Mouse (Mus musculus) liver (tissue): ENCODE measurements around the gene Anxa1.

Experiments used
- DNase-seq: peaks from one replicate; pipeline ENCODE4 v3.0.0-alpha.2; 2020; ENCODE audit warnings: mixed read lengths

Gene Anxa1

DNA sequence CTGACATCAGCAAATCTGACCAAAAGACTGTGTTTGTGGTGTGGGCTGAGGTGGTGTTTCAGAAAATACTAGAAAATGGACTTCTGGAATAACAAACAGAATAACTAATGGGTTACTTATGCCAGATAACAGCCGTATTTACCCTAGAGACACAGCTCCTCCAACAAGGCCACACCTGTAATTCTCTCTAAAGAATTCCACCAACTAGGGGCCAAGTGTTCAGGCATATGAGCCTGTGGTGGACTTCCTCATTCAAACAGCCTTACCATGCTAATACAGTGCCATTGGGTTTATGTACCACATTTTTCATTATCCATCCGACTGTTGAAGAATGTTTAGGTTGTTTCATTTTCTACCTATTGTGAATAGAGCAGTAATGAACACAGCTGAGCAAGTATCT, 20.6 kb downstream of the Anxa1 start:
- no peak for DNase-seq

DNA sequence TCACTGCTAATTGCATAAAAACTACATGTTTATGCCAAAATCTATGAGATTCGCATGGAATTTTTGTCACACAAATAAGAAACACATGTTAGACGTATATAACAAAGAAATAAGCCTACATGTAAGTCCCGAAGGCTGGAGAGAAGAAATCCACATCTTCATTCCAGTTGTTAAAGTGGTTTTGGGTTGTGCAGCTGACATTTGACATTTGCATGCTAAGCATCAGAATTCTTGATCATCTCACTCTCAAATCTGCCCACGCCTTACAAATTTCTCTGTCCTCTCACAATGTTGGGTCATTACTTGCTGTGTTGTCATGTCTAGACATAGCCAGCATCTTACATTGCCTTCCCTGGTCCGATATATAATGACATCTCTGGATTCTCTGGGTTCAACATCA, 24.2 kb downstream of the Anxa1 start:
- DNase-seq: no peak

DNA sequence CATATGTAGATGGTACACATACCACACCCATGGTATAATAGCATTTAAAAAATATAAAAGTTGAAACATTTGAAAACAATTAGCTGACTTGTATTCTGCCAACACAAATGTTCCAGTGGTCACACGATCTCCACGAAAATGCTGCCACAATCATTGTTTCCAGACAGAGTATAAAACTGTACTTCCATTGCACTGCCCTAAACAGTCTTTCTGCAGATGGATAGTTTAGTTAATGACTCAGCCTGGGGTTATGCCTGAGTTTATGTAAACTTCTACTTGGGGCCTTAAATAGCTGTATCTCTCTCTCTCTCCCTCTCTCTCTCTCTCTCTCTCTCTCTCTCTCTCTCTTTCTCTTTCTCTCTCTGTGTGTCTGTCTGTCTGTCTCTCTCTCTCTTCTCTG, 24.7 kb downstream of the Anxa1 start:
- DNase-seq: no peak

DNA sequence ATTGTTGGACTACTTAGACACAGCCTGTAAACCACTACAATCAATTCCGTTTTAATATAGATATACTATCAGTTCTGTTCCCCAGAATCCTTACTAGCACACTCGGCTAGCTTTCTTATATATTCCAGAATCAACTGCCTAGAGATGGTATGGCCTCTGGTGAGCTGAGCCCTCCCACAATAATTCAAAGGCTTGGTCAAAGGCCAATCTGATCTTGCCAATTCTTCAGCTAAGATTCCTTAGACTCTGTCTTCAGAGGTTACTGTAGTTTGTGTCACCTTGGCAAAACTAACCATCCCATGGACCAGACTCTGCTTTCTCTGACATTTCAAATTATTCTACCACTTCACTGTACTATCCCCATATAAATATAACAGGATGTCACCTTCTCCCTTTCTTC, 25.4 kb downstream of the Anxa1 start:
- no peak for DNase-seq

DNA sequence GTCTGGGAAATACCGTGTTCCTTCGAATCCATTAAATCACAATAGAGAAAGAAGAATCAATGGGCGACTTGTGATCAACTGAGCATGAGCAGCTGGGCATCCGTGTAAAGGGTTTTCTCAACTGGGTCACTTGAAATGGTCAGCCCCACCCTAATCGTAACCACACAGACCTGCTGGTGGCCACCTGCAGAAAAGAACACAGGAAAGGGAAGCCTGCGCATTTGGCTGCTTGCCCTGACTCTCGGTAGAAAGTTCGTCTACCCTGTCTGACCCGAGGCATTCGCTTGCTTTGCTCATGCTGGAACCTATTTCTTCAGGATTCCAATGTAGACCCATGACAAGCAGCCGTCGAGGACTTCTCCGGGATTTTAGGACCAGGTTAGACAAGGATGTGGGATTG, 25.8 kb downstream of the Anxa1 start:
- DNase-seq: no peak

DNA sequence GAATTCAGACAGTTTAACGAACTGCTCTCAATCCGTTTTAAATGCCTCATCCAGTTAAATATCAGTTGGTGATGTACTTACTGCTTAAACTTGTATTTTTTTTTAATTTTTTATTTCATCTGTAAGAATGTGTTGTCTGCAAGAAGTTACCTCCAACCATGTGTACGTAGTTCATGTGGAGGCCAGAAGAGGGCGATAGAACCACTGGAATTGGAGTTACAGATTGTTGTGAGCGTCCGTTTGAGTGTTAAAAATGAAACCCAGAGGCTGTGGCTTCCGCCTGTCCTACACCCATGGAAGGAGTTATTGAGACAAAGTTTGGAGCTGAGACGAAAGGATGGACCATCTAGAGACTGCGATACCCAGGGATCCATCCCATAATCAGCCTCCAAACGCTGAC, 27.5 kb downstream of the Anxa1 start:
- peak; percentile 13 for DNase-seq

DNA sequence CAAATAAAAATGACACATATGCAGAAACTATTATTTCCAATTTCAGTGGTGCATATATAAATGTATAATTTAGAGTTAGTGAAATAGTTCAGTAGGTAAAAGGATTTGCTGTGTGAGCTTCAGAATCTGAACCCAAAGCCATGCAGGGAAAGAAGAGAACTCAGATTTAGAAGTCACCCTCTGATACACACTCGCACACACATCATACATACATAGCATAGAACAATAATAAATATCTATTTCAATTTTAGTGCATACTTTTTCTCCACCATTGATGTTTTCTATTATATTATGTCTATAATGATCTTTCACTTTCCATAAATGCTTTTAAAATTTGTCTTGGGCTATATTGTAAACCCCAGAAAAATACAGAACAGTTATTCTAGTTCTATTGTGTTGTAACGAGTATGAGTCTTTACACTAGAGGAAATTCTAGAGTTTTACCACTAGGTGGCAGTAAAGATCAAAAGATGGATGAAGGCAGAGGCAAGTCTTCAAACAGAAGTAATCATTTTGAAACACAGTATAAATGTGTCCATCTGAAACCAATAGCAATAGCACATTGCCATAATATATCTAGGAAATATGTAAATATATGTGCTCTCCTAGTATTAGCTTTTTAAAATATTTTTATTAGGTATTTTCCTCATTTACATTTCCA, 28.7 kb downstream of the Anxa1 start:
- no peak for DNase-seq

DNA sequence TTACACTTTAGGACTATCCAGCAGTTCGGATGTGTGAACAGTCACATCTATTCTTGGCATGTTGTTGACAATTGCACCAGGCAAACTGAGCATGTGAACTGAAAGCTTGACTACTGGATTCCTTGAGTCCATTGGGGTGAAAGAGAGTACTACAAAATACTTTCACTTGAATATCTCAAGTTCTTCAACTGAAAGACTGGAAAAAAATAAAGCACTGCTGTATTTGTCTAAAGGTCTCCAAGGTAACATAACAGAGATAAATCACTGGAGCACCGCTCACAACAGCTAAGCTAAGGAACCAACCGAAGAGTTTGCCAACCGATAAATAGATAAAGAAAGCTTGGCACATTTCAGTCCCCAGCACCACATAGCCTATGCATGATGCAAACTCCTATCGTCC, 32.1 kb downstream of the Anxa1 start:
- DNase-seq: no peak

DNA sequence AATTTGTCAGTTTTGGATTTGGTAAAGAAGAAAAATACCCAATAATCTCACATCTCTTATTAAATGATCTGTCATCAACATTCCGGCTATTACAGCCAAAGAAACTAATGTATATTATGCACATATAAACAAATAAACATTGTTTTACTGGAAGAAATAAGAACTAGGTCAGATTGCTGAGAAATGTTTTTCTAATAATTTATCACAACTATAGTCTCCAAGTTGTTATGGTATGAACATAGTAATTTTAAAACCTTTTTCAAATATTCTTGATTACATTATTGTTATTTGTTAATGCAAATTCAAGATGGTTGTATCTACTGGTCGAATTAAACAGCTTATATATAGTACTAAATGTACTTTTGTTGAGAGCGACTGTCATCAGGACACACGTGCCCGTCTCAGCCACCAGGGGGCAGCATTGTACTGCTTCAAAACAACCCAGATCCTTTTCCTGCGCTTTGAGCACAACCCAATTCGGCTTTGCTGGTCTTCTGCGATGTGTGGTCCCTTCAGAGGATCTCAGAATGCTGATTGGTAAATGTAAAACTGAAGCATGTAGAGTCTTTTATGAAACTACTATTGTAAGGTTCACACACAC, 45.3 kb downstream of the Anxa1 start:
- DNase-seq: peak; percentile 74

DNA sequence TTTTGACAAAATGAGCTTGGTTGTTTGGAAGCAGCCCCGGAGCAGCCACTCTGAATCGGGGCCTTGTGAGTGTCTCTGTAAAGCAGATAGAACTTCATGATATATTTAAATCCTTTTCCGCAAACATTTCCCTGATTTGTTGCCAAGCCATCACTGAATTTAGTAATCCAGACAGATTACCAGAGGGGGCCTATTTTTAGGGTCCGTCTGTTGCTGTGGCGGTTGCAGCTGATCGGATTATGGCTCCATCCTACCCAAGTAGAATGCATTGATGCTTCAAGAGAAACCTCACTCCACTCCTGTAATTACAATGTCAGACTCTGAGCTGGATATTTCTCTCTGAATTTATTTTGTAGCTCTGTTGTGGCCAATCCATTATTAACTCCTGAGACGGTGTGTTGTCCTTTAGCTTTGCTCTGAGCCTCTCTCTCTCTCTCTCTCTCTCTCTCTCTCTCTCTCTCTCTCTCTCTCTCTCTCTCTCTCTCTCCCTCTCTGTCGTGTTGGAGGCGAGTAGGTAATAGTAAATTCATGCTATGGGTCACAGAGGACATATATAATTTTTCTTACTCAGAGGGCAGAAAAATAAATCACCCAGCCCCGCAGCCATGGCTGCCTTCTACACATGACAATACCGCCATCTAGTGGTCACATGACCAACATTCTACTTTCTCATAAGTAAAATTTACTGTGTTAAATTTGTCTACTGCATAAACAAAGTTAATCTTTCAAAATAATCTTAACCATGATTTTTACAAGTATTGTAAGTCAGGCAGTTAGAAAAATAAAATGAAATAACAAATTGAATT, 46.0 kb downstream of the Anxa1 start:
- DNase-seq: peak; percentile 22

DNA sequence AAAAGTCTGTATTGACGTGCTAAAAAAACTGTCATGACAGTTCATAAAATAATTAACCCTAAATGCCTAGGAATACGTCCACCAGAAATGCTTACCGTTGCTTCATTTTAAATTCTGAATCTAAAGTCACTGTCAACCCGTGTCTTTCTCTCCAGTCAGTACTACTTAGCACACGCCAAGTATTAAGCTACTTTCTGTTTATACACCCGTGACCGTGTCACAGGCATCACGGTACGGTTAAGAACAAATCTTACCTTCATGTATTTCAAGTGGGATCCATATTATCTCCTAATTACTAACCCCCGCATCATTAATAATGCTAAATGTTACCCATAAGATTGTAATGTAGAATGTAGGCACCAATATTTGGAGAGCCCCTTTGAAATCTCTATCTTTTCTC, 46.7 kb downstream of the Anxa1 start:
- no peak for DNase-seq
